Mouse (Mus musculus) adrenal gland, adult 18-20 months (tissue): ENCODE data around the gene M6pr. TPM values are rescaled to one million over a fixed set of nuclear protein-coding genes. Genes with fewer than 3 reads are reported as not detected.

Experiments
- DNase-seq, 2 experiments: peaks; one replicate each; pipeline ENCODE4 v3.0.0; 2021 to 2022; ENCODE audit warnings: low spot score in 2 of 2
- total RNA-seq, 2 experiments: library from RNA; stranded (reverse); gene quantifications; 1 replicate in 1 of 2; 2 replicates in 1 of 2; pipeline ENCODE4 v1.2.3; 2021

The M6pr gene
- total RNA-seq, 2 experiments from 2014 or later, result 136 to 177 TPM

GRCm38 (mm10) chr6:122297279-122298222 lies 11.0 kb upstream of the M6pr start:
- DNase-seq, result no peak

GRCm38 (mm10) chr6:122298223-122298609 lies 10.3 kb upstream of the M6pr start:
- no peak for DNase-seq

GRCm38 (mm10) chr6:122299621-122300133 lies 8.8 kb upstream of the M6pr start:
- DNase-seq, result no peak

- DNase-seq, result no peak
Observed at GRCm38 (mm10) chr6:122302121-122302520, 6.4 kb upstream of the M6pr start.

- DNase-seq, result no peak
Observed at GRCm38 (mm10) chr6:122302661-122303060, 5.9 kb upstream of the M6pr start.

GRCm38 (mm10) chr6:122303526-122303925 lies 5.0 kb upstream of the M6pr start:
- no peak for DNase-seq

GRCm38 (mm10) chr6:122304355-122304754 lies 4.2 kb upstream of the M6pr start:
- DNase-seq, result peak; percentile 75 to 83

DNA sequence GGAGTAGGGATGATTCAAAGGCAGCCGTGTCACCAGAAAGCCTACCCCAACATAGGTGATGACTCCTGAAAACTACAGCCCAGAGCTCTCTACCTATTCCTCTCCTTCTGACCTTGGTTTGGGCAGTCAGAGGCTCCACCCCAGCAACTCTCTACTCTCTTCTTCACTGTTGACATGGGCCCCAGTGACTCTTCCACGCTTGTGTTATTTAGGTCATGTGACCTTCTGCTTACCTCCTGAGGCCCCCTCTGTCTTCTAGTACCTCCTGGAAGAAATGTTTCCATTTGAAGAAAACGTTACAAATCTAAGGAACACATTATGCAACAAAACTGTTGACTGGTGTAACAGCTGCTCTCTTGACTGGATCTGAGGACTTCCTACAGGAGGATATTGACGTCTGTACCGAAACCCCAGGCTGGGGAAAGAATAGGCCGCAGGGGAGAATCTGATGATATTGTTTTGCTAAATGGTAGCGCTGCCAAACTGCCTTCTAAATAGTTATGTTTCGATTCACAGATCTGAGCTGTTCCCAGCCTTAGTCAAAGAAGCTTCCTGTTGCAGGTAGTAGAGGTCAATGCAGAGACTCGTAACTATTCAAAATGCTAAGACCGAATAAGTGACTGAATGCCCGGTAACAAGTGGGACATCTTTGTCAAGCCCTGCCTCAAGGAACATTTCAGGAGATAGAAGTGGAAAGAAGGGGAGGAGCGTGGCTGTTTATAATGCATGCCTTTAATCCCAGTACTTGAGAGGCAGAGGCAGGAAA lies 3.5 kb upstream of the M6pr start:
- no peak for DNase-seq

DNA sequence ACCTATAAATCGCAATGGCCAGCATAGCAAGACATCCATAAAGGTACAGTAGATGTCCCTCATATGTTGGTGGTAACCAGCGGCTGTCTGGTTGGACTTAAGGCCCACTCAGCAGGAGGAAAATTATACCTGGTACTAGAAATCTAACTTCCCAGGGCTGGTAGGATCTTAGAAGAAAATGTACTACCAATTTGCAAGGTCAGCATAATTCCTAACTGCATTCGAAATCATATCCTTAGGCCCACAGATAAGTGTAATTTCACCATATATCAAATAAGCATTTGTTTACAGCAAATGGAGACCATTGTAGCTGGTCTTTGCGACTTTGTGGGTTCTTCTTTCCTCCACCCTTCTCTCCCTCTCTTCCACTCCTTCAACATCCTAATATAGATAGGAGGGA lies 1.8 kb upstream of the M6pr start:
- no peak for DNase-seq

DNA sequence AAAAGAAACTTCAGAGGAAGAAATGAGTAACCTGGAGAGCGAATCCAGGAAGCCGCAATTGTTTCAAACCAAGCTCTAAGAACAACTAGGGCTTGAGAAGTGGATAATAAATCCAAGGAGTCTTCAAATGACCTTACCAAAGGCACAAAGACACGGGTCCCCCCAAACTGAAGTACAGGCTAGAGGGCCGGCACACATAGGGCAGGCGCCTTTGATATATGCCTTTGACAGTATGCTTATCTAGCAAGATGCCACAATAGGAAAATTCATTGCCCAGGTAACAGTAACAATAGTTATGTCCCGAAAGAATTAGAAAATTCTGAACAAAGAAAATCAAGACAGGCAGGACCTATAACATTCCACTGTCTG lies 400 bp upstream of the M6pr start:
- DNase-seq, result no peak

- DNase-seq, result no peak
Observed at GRCm38 (mm10) chr6:122309446-122309960, 983 bp downstream of the M6pr start.

- no peak for DNase-seq
Observed at GRCm38 (mm10) chr6:122310187-122310820, 1.8 kb downstream of the M6pr start.

- no peak for DNase-seq
Observed at GRCm38 (mm10) chr6:122318726-122319125, 10.2 kb downstream of the M6pr start.

GRCm38 (mm10) chr6:122325361-122325975 lies 16.9 kb downstream of the M6pr start:
- no peak for DNase-seq

DNA sequence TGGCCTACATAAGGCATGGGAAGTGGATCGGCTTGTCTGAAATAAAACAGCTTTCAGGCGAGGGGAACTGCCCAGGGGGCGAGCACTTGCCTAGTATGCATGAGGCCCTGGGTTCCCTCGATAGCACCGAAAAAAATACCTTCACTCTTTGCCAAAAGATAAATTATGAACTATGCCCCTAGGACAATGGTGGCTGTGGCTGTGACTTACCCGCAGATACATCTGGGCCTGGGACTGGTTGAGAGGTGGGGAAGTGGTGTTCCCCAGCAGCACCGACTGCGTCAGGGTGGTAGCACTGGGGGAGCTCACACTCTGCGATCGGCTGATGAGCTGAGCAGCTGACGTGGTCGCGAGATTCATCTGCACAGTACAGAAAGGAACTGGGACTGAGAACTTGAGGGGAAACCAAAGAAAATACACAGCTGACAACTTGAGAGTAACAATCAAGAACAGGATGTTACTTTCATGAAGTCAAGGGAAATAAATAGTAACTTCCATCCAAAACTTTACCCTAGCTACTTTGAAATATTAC lies 24.6 kb downstream of the M6pr start:
- DNase-seq, result no peak

DNA sequence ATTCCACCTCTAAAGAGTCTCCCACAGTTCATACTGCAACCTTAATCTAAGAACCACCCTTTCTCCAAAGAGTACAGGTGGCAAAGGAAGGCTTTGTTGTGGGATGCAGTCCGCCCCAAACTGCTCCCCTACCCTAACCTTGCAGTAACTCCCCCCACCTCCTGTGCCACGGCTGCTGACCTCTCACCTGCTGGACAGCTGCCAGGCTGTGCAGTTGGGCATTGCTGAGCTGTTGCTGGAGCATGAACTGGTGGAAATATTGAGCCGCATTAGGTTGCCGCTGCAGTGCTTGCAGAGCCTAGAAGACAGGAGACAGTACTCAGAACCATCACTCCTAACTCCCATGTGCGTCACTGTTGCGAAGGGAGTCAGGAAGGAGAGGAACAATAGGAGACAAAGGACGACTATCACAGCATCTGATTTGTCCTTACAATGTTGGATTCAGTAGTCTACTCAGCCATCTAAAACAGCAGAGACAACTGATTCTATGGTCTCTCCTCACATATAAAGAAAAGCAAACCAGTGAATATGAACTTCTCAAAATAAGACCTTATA lies 26.3 kb downstream of the M6pr start:
- no peak for DNase-seq

GRCm38 (mm10) chr6:122337546-122337945 lies 29.0 kb downstream of the M6pr start:
- DNase-seq, result no peak

- DNase-seq, result peak; percentile 60 to 71
Observed at GRCm38 (mm10) chr6:122339047-122339647, 30.6 kb downstream of the M6pr start.

DNA sequence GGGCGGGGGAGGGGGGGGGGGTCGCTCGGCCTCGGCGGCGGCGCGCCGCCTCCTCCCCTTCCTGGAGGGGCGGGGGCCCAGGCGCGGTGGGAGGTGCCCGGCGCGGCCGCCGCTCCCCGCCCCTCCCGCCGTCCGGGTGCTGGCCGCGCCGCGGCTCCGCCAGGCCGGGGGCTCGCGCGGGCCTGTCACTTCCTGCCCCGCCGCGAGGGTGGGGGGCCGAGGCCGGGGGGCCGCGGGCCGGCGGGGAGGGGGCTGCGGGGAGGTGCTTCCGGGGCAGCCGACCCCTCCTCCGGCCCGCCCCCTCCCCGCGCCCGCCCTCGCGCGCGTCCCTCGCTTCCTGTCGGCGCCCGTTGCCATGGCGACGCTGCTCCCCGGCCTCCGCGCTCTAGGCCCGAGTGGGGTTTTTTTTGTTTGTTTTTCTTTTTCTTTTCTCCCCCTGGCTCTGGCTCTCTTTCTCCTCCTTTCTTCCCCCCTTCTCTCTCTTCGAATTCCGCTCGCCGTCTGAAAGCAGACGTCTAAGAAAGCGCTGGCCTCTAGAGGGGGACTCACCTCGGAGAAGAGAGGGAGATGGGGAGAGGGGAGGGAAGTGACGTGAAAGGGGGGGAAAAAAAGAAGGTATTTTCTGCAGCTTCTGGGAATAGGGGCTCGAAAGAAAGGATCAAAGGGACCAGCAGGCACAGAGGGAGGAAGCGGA lies 31.3 kb downstream of the M6pr start:
- peak; percentile 80 to 85 for DNase-seq
